Mouse (Mus musculus) heart, postnatal 0 days (tissue): ENCODE measurements at regions not wholly inside any gene's neighbourhood (a gene's known extent, or its start where the extent isn't known, plus 50 kb on each side); places are given as distances from the start of the nearest gene placed in this dataset.

ENCODE experiments used
- ATAC-seq: fragments of 200-750 bp; cut with Nextera tagmentation; 2 replicates; pipeline ENCODE4 v1.8.0; 2017; ENCODE audit warnings: low read depth, moderate number of reproducible peaks, moderate library complexity; ENCODE audit not compliant: insufficient read depth
- DNase-seq: peaks from one replicate; pipeline ENCODE4 v3.0.0-alpha.2; 2016; ENCODE audit warnings: low spot score
- H3K27ac ChIP-seq: fragments of 300-500 bp; sonication (generic); 2 replicates; pipeline ENCODE4 v1.5.1; 2014; ENCODE audit warnings: low read depth, mild to moderate bottlenecking
- H3K27me3 ChIP-seq: fragments of 300-500 bp; sonication (generic); 2 replicates; pipeline ENCODE4 v1.6.1; 2014; ENCODE audit warnings: low read length, mixed read lengths; ENCODE audit not compliant: control insufficient read depth, insufficient read depth
- H3K36me3 ChIP-seq: fragments of 300-500 bp; sonication (generic); replicated peaks from 2 replicates; pipeline ENCODE4 v1.6.1; 2014; ENCODE audit warnings: low read length, mixed read lengths; ENCODE audit not compliant: control insufficient read depth, insufficient read depth
- H3K4me1 ChIP-seq: fragments of 300-500 bp; sonication (generic); 2 replicates; pipeline ENCODE4 v1.6.1; 2014; ENCODE audit warnings: antibody characterized with exemption; ENCODE audit not compliant: control insufficient read depth, insufficient read depth
- H3K4me2 ChIP-seq: fragments of 300-500 bp; sonication (generic); 2 replicates; pipeline ENCODE4 v1.6.1; 2014; ENCODE audit warnings: low read depth, mild to moderate bottlenecking, low read length, moderate library complexity
- H3K4me3 ChIP-seq: fragments of 300-500 bp; sonication (generic); 2 replicates; pipeline ENCODE4 v1.5.1; 2014; ENCODE audit warnings: low read depth, low read length
- H3K9ac ChIP-seq: fragments of 300-500 bp; sonication (generic); replicated peaks from 2 replicates; pipeline ENCODE4 v1.6.1; 2014; ENCODE audit warnings: low read depth, low read length, mixed read lengths
- H3K9me3 ChIP-seq: fragments of 300-500 bp; sonication (generic); replicated peaks from 2 replicates; pipeline ENCODE4 v1.6.1; 2016; ENCODE audit warnings: low read length; ENCODE audit not compliant: control insufficient read depth
- CTCF ChIP-seq: IDR thresholded peaks from 2 replicates; pipeline ENCODE4 v1.5.1; 2016; ENCODE audit warnings: antibody characterized with exemption, control low read depth, low read depth
- EP300 ChIP-seq: IDR thresholded peaks from 2 replicates; pipeline ENCODE4 v1.6.1; 2016; ENCODE audit warnings: antibody characterized with exemption, low read depth
- WGBS: fragments of 180-500 bp; shearing (Covaris S2); extraction: QIAGEN DNeasy Blood & Tissue Kit; methylation state at CpG from one replicate; pipeline ENCODE4 v1.1.7; 2014; 5-methylcytosine and 5-hydroxymethylcytosine counted together

- peak overlapping the region; percentile 43; the same call in 1 of the 2 replicates for H3K27ac ChIP-seq
- H3K27me3 ChIP-seq: no peaks in the 10 kb centered on the region
- ATAC-seq (peak; percentile 58), DNase-seq (peak; percentile 33)
- no peaks in the 10 kb centered on the region for H3K9me3 ChIP-seq
- no peak overlapping the region for H3K4me2 ChIP-seq
- 0 out of 2 replicates have a peak overlapping the region, but pooled peaks have one; percentile 5 for H3K9ac ChIP-seq
- WGBS: 2% methylated on average over 2 of the region's 2 CpGs
- peaks cover 18% of the 10 kb centered on the region for H3K4me1 ChIP-seq
- TF ChIP-seq CTCF (no peak), EP300 (no peak)
- no peak overlapping the region for H3K4me3 ChIP-seq
- H3K36me3 ChIP-seq: no peaks in the 10 kb centered on the region
Observed at GRCm38 (mm10) chr7:111370421-111370887, 287.6 kb upstream of the Eif4g2 start.

GRCm38 (mm10) chr7:111368296-111369004 is 285.6 kb upstream of the Eif4g2 start:
- WGBS: 49% methylated on average over 2 of the region's 2 CpGs
- DNase-seq: no peak
- no peak overlapping the region for H3K4me2 ChIP-seq

GRCm38 (mm10) chr7:111366951-111367653 is 284.3 kb upstream of the Eif4g2 start:
- Histone ChIP-seq H3K27me3 (no peaks in the 10 kb centered on the region), H3K9ac (no peak overlapping the region), H3K36me3 (no peaks in the 10 kb centered on the region), H3K9me3 (no peaks in the 10 kb centered on the region), H3K4me2 (no peak overlapping the region), H3K4me1 (peaks cover 18% of the 10 kb centered on the region), H3K4me3 (no peak overlapping the region), H3K27ac (no peak overlapping the region)
- ATAC-seq: no peak
- WGBS: 62% methylated on average over 4 of the region's 4 CpGs
- DNase-seq: no peak
- TF ChIP-seq EP300: no peak
- TF ChIP-seq CTCF: no peak

More at GRCm38 (mm10) chr7:111368296-111369004, 285.6 kb upstream of the Eif4g2 start:
- H3K27ac ChIP-seq: no peak overlapping the region
- H3K4me3 ChIP-seq: no peak overlapping the region
- ATAC-seq: no peak
- no peaks in the 10 kb centered on the region for H3K36me3 ChIP-seq
- TF ChIP-seq EP300 (no peak), CTCF (no peak)
- peaks cover 18% of the 10 kb centered on the region for H3K4me1 ChIP-seq
- H3K27me3 ChIP-seq: no peaks in the 10 kb centered on the region
- H3K9ac ChIP-seq: no peak overlapping the region
- H3K9me3 ChIP-seq: no peaks in the 10 kb centered on the region

GRCm38 (mm10) chr7:111365384-111365783 is 282.6 kb upstream of the Eif4g2 start:
- DNase-seq (no peak), ATAC-seq (no peak)
- Histone ChIP-seq H3K36me3 (no peaks in the 10 kb centered on the region), H3K27me3 (no peaks in the 10 kb centered on the region), H3K9me3 (no peaks in the 10 kb centered on the region), H3K27ac (no peak overlapping the region), H3K4me2 (no peak overlapping the region), H3K4me3 (no peak overlapping the region), H3K9ac (no peak overlapping the region), H3K4me1 (peaks cover 13% of the 10 kb centered on the region)
- TF ChIP-seq CTCF (no peak), EP300 (no peak)
- 71% methylated on average over 5 of the region's 5 CpGs for WGBS

GRCm38 (mm10) chr7:111363206-111363605 is 280.4 kb upstream of the Eif4g2 start:
- Histone ChIP-seq H3K36me3 (no peaks in the 10 kb centered on the region), H3K9ac (no peak overlapping the region), H3K4me2 (no peak overlapping the region), H3K9me3 (no peaks in the 10 kb centered on the region), H3K4me3 (no peak overlapping the region), H3K27ac (no peak overlapping the region), H3K27me3 (no peaks in the 10 kb centered on the region), H3K4me1 (0 out of 2 replicates have a peak, but pooled peaks cover under 1% of the 10 kb centered on the region)
- TF ChIP-seq CTCF (no peak), EP300 (no peak)
- WGBS: 83% methylated on average over 5 of the region's 5 CpGs
- DNase-seq (no peak), ATAC-seq (no peak)
